In genomic region chr9:62022961-62023680, GRCm38 (mm10) we compare ENCODE assay signal across 15 mouse cellular contexts. TPM values are rescaled to one million over a fixed set of nuclear protein-coding genes. Genes with fewer than 3 reads are reported as not detected.
DNase-seq lines count a peak whose midpoint lies in the region; TF ChIP-seq lines count a peak whose summit lies in the region.
"Had no signal": no experiment of that assay in that cellular context is flagged by ENCODE, and none has a peak within 500 bp of the region (broad histone marks: within the 10 kb centered on the region; RNA-seq: fewer than 3 reads in every experiment).

No protein-coding gene starts in this region.

- peak overlapping the region; percentile 88 for H3K27ac ChIP-seq in kidney, adult 2 months (ENCODE audit: insufficient read depth, low read depth, low read length)
- H3K27ac ChIP-seq: embryonic facial prominence, embryonic 10.5 days; hindbrain, embryonic 14.5 days had no signal

- TF ChIP-seq POLR2A in kidney, adult 2 months (IDR thresholded peaks at IDR 0.05; ENCODE audit: low read depth, low read length), result no peak

- TF ChIP-seq CTCF in kidney, adult 2 months (conservative IDR thresholded peaks at IDR 0.05; ENCODE audit: insufficient read depth, insufficient read length, low read depth, low read length), result no peak

- H3K36me3 ChIP-seq in kidney, adult 2 months (ENCODE audit: control insufficient read depth, insufficient read depth, low read length), result no peaks in the 10 kb centered on the region
- H3K36me3 ChIP-seq: embryonic facial prominence, embryonic 10.5 days had no signal

- H3K4me3 ChIP-seq in kidney, adult 2 months (ENCODE audit: insufficient read depth, low read depth, low read length), result peak overlapping the region; percentile 16; the same call in 1 of the 2 replicates
- H3K4me3 ChIP-seq: embryonic facial prominence, embryonic 10.5 days had no signal

- peaks cover 53% of the 10 kb centered on the region for H3K4me1 ChIP-seq in kidney, adult 2 months (ENCODE audit: control insufficient read depth, insufficient read depth, low read length)

- DNase-seq in ovary, postnatal 36 days (ENCODE audit: low spot score), result peak; percentile 19
- no peak for DNase-seq in ovary, postnatal 14 days (ENCODE audit: low spot score)
- peak; percentile 93 for DNase-seq in kidney, adult 2 months
- DNase-seq in kidney, postnatal 36 days, result peak; percentile 85 to 90
- DNase-seq in lung, postnatal 14 days, result no peak
- DNase-seq in embryo, embryonic 9.5 days (ENCODE audit: extremely low spot score), result no peak
- DNase-seq in thymus, postnatal 4 days, result no peak
- DNase-seq: cerebellum, postnatal 14 days; gastrocnemius, postnatal 10 days; heart, postnatal 10 days; lung, embryonic 14.5 days; right cerebral cortex, postnatal 4 days; thymus, postnatal 14 days had no signal

- no peaks in the 10 kb centered on the region for H3K27me3 ChIP-seq in kidney, adult 2 months (replicated peaks; ENCODE audit: control insufficient read depth, insufficient read depth, low read length)

- 36% methylated on average over 6 of the region's 6 CpGs for WGBS in kidney, adult 2 months

RNA-seq across cellular contexts. Expression of gene Paqr5, which starts 3.5 kb away (rescaled TPM):
- 315 and 347 TPM in 2 replicates for polyA plus RNA-seq in kidney, adult 2 months (2012; rRNA removed)

Comparison
In these comparisons a context has a peak if more than half of its experiments do, and no peak if none do; other contexts are left out.
1. DNase-seq: peak in ovary, postnatal 36 days (single experiment), kidney, adult 2 months (single experiment) and kidney, postnatal 36 days (2 of 2); none in ovary, postnatal 14 days (single experiment), lung, postnatal 14 days (single experiment), embryo, embryonic 9.5 days (single experiment) and thymus, postnatal 4 days (single experiment).